Mouse (Mus musculus) forebrain, embryonic 12.5 days (tissue): ENCODE data around the gene She. TPM values are rescaled to one million over a fixed set of nuclear protein-coding genes. Genes with fewer than 3 reads are reported as not detected.

ENCODE experiments used
- ATAC-seq: fragments of 200-750 bp; cut with Nextera tagmentation; 2 replicates; pipeline ENCODE4 v1.8.0; 2017; ENCODE audit warnings: moderate TSS enrichment; ENCODE audit not compliant: low FRiP score
- H3K27ac ChIP-seq: fragments of 300-500 bp; sonication (generic); 2 replicates; pipeline ENCODE4 v1.5.1; 2016; ENCODE audit warnings: mild to moderate bottlenecking
- H3K27me3 ChIP-seq: fragments of 300-500 bp; sonication (generic); 2 replicates; pipeline ENCODE4 v1.6.1; 2016; ENCODE audit warnings: mild to moderate bottlenecking
- H3K36me3 ChIP-seq: fragments of 300-500 bp; sonication (generic); replicated peaks from 2 replicates; pipeline ENCODE4 v1.6.1; 2016; ENCODE audit warnings: mild to moderate bottlenecking
- H3K4me1 ChIP-seq: fragments of 300-500 bp; sonication (generic); 2 replicates; pipeline ENCODE4 v1.6.1; 2016
- H3K4me2 ChIP-seq: fragments of 300-500 bp; sonication (generic); 2 replicates; pipeline ENCODE4 v1.6.1; 2016; ENCODE audit warnings: mild to moderate bottlenecking, moderate library complexity
- H3K4me3 ChIP-seq: fragments of 300-500 bp; sonication (generic); replicated peaks from 2 replicates; pipeline ENCODE4 v1.5.1; 2016; ENCODE audit warnings: mild to moderate bottlenecking
- H3K9ac ChIP-seq: fragments of 300-500 bp; sonication (generic); 2 replicates; pipeline ENCODE4 v1.6.1; 2016; ENCODE audit warnings: mild to moderate bottlenecking
- H3K9me3 ChIP-seq: fragments of 300-500 bp; sonication (generic); 2 replicates; pipeline ENCODE4 v1.6.1; 2016
- WGBS: fragments of 180-500 bp; shearing (Covaris S2); methylation state at CpG from one replicate; pipeline ENCODE4 v1.1.7; 2016; 5-methylcytosine and 5-hydroxymethylcytosine counted together
- polyA plus RNA-seq: library from polyadenylated mRNA; unstranded; fragments of >200 nt; fragmentation: Nextera tagmentation; extraction: Ambion mirVana; gene quantifications from 2 replicates; pipeline ENCODE4 v1.2.1, GENCODE M21; 2016

The She gene
- polyA plus RNA-seq, 1 experiment from 2014 or later, result 1.8 TPM

DNA sequence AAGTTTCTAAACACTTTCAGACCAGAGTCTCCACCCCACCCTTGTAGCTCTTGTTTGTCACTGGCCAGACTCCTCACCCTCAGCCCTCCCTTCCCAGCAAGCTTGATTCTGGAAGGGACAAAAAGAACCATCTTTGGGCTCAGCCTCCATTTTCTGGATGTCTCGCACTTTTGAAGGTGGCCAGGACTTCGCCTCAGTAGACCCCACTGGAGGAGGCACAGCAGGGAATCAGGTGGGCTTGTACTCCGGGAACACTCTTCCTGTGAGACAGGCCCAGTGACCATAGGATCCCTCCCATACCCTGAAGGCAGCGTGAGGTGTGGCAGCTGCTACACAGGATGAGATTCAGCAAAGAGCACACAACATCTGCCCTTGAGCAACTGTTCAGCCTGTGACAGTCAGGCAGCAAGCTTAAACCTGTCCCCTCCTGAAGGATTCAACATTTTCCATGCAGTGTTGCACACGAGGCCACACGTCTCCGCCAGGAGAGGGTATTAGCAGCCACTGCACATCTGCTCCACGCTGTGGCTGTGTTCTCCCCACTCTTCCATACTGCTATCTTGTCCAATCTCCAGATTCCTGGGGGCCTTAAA, 66.1 kb downstream of the She start:
- Histone ChIP-seq H3K4me2 (no peak overlapping the region), H3K36me3 (no peaks in the 10 kb centered on the region), H3K9me3 (no peaks in the 10 kb centered on the region), H3K9ac (no peak overlapping the region), H3K27ac (no peak overlapping the region), H3K4me1 (0 out of 2 replicates have a peak, but pooled peaks cover 3% of the 10 kb centered on the region), H3K4me3 (no peak overlapping the region), H3K27me3 (no peaks in the 10 kb centered on the region; the same call in 1 of the 2 replicates)
- 68% methylated on average over 8 of the region's 8 CpGs for WGBS
- no peak for ATAC-seq

- Histone ChIP-seq H3K9me3 (no peaks in the 10 kb centered on the region), H3K4me1 (0 out of 2 replicates have a peak, but pooled peaks cover 3% of the 10 kb centered on the region), H3K27me3 (no peaks in the 10 kb centered on the region; the same call in 1 of the 2 replicates), H3K4me3 (no peak overlapping the region), H3K4me2 (no peak overlapping the region), H3K9ac (no peak overlapping the region), H3K36me3 (no peaks in the 10 kb centered on the region), H3K27ac (no peak overlapping the region)
- ATAC-seq, result no peak
- 86% methylated on average over 10 of the region's 10 CpGs for WGBS
Measured at GRCm38 (mm10) chr3:89898011-89898410, 66.8 kb downstream of the She start.

DNA sequence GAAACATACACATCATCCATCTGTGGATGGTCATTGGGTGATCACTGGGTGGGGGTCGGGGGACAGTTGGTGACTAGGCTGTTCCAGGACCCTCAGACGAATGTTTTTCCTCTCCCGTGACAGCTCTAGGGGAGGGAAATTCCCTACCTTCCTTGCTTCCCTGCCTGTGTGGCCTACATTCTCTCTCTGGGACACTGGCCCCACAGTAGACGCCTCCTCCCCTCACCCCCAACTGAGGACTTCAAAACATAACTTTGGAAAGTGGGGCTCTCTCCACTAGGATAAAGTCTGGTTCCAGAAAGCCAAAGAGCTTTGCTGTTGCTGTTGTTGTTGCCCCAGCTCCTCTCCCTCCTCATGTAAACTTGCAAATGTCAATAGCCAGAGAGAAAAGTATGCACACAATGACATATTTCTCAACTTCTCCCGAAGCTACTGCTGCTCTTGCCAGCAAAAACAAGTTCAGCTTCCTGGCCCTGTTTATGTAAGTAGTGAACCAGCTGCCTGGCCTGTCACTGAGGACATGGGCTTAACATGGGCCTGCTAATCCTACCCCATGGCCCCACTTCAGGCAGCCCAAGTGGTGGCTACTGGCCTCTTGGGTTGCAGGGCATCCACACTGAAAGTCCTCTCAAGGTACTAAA, 67.8 kb downstream of the She start:
- H3K36me3 ChIP-seq, result no peaks in the 10 kb centered on the region
- no peak overlapping the region for H3K4me2 ChIP-seq
- no peak overlapping the region for H3K9ac ChIP-seq
- H3K4me3 ChIP-seq, result no peak overlapping the region
- H3K27me3 ChIP-seq, result no peaks in the 10 kb centered on the region; the same call in 1 of the 2 replicates
- 79% methylated on average over 5 of the region's 5 CpGs for WGBS
- no peak for ATAC-seq
- H3K4me1 ChIP-seq, result 0 out of 2 replicates have a peak, but pooled peaks cover 3% of the 10 kb centered on the region
- no peak overlapping the region for H3K27ac ChIP-seq
- H3K9me3 ChIP-seq, result no peaks in the 10 kb centered on the region

GRCm38 (mm10) chr3:89899511-89899908, 68.3 kb downstream of the She start:
- H3K9ac ChIP-seq, result no peak overlapping the region
- ATAC-seq, result no peak
- H3K27ac ChIP-seq, result no peak overlapping the region
- no peaks in the 10 kb centered on the region; the same call in 1 of the 2 replicates for H3K27me3 ChIP-seq
- 0 out of 2 replicates have a peak, but pooled peaks cover 3% of the 10 kb centered on the region for H3K4me1 ChIP-seq
- no peaks in the 10 kb centered on the region for H3K36me3 ChIP-seq
- H3K4me2 ChIP-seq, result no peak overlapping the region
- 79% methylated on average over 8 of the region's 8 CpGs for WGBS
- no peak overlapping the region for H3K4me3 ChIP-seq
- H3K9me3 ChIP-seq, result no peaks in the 10 kb centered on the region

- H3K4me1 ChIP-seq, result peaks cover 5% of the 10 kb centered on the region
- peaks cover 24% of the 10 kb centered on the region for H3K27me3 ChIP-seq
- H3K9ac ChIP-seq, result no peak overlapping the region
- H3K4me3 ChIP-seq, result no peak overlapping the region
- no peak overlapping the region for H3K27ac ChIP-seq
- no peak for ATAC-seq
- WGBS, result 87% methylated on average over 3 of the region's 3 CpGs
- H3K9me3 ChIP-seq, result no peaks in the 10 kb centered on the region
- no peak overlapping the region for H3K4me2 ChIP-seq
- no peaks in the 10 kb centered on the region for H3K36me3 ChIP-seq
Measured at GRCm38 (mm10) chr3:89907846-89908245, 76.7 kb downstream of the She start.

Other genes starting within 250 kb of the She start
- 22.1 and 28.5 TPM in 2 replicates for gene Adar, start 116.3 kb upstream of the She start, polyA plus RNA-seq
- gene Chrnb2, start 66.7 kb upstream of the She start, polyA plus RNA-seq, result 18.9 and 21.3 TPM in 2 replicates
- gene Ube2q1, start 57.8 kb upstream of the She start, polyA plus RNA-seq, result 17.4 and 19.3 TPM in 2 replicates
- gene Il6ra, start 81.8 kb downstream of the She start, polyA plus RNA-seq, result 0.29 and 0.42 TPM in 2 replicates
- gene Atp8b2, start 132.1 kb downstream of the She start, polyA plus RNA-seq, result 14.4 and 15.2 TPM in 2 replicates
- gene Hax1, start 167.4 kb downstream of the She start, polyA plus RNA-seq, result 145 and 150 TPM in 2 replicates
- 188 and 189 TPM in 2 replicates for gene 4933434E20Rik, start 220.3 kb downstream of the She start, polyA plus RNA-seq
- 205 and 225 TPM in 2 replicates for gene Ubap2l, start 221.3 kb downstream of the She start, polyA plus RNA-seq
- gene Tpm3, start 241.3 kb downstream of the She start, polyA plus RNA-seq, result 496 and 499 TPM in 2 replicates